Mouse (Mus musculus): ENCODE results near the gene Nup62. TPM values are rescaled to one million over a fixed set of nuclear protein-coding genes. Genes with fewer than 3 reads are reported as not detected.

The Nup62 gene
- polyA plus RNA-seq, 1 experiment: 59.4 TPM

DNA sequence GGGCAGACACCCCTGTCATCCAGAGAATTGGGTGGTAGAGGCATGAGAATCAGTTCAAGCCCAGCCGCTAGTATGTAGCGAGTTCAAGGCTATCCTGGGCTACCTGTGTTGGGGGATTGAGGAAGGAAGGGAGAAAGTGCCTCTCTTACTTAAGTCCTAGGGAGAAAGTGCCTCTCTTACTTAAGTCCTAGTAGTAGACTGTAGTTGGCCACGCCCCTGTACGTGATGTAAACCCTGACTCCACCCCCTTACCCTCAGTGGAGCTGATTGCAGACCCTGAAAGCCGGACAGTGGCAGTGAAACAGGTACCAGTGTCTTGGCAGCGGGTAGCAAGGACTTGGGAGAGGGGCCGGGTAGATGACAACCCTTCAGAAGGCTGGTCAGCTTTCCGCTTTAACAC lies 42.0 kb downstream of the Nup62 start:
- TF ChIP-seq GATA1 (IDR thresholded peaks at IDR 0.05; ENCODE audit: borderline replicate concordance, low read length) (no peak), FLI1 (IDR thresholded peaks at IDR 0.05; ENCODE audit: low read length) (no peak)
- Histone ChIP-seq H3K4me1 (peaks cover 83% of the 10 kb centered on the region), H3K36me3 (replicated peaks; ENCODE audit: low read length) (peaks cover 51% of the 10 kb centered on the region), H3K27me3 (replicated peaks) (no peaks in the 10 kb centered on the region), H3K9me3 (no peaks in the 10 kb centered on the region), H3K4me3 (replicated peaks) (peak overlapping the region; percentile 97)

DNA sequence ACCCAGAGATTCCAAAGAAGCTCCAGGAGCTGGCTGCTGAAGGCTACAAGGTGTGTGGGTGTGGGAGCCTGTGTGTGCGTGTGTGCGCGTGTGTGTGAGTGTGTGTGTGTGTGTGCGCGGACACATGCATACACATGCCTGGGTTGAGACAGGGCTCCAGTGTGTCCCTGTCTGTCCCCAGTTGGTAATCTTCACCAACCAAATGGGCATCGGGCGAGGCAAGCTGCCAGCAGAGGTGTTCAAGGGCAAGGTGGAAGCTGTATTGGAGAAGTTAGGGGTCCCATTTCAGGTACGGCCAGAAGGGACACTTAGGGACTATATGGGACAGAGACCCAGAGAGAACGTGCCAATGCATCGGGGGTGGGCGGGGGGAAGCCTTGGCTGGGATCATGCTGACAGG lies 44.0 kb downstream of the Nup62 start:
- H3K36me3 ChIP-seq (replicated peaks; ENCODE audit: low read length): peaks cover 60% of the 10 kb centered on the region
- H3K4me1 ChIP-seq: peaks cover 89% of the 10 kb centered on the region
- no peak for TF ChIP-seq FLI1 (IDR thresholded peaks at IDR 0.05; ENCODE audit: low read length)
- no peak for TF ChIP-seq GATA1 (IDR thresholded peaks at IDR 0.05; ENCODE audit: borderline replicate concordance, low read length)
- no peaks in the 10 kb centered on the region for H3K9me3 ChIP-seq
- H3K27me3 ChIP-seq (replicated peaks): no peaks in the 10 kb centered on the region
- H3K4me3 ChIP-seq (replicated peaks): no peak overlapping the region

DNA sequence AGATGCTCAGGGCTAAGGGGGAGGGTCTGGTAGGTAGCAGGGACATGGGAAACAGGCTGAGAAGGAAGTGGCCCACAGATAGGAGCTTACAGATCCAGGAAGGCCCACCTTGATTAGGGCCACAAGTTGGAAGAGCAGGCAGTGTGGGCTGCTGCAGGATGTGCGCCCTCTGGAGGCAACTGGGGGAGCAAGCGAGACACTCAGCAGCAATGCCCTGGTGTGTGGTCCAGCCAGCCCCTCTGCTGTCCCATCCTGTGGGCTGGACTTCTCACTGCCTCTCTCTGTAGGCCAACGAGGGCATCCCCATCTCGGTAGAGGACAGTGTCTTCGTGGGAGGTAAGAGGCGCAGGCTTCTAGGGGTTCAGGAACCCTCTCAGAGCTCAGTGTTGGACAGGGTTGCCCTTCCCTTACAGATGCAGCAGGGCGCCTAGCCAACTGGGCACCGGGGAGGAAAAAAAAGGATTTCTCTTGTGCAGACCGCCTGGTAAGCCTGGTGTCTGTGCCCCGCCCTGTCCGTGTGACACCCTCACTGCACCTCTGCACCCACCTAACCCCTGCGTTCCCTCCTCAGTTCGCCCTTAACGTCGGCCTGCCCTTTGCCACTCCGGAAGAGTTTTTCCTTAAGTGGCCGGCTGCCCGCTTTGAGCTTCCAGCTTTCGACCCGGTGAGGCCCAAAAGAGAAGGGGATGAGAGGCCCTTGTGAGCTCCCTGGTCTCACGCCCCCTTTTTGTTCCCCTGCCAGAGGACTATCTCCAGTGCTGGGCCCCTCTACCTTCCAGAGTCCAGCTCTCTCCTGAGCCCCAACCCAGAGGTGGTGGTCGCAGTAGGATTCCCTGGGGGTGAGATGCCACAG lies 44.9 kb downstream of the Nup62 start:
- H3K27me3 ChIP-seq (replicated peaks): no peaks in the 10 kb centered on the region
- H3K36me3 ChIP-seq (replicated peaks; ENCODE audit: low read length): peaks cover 69% of the 10 kb centered on the region
- peak overlapping the region; percentile 55 for H3K4me3 ChIP-seq (replicated peaks)
- H3K4me1 ChIP-seq: peaks cover 89% of the 10 kb centered on the region
- TF ChIP-seq GATA1 (IDR thresholded peaks at IDR 0.05; ENCODE audit: borderline replicate concordance, low read length) (no peak), FLI1 (IDR thresholded peaks at IDR 0.05; ENCODE audit: low read length) (no peak)
- no peaks in the 10 kb centered on the region for H3K9me3 ChIP-seq

DNA sequence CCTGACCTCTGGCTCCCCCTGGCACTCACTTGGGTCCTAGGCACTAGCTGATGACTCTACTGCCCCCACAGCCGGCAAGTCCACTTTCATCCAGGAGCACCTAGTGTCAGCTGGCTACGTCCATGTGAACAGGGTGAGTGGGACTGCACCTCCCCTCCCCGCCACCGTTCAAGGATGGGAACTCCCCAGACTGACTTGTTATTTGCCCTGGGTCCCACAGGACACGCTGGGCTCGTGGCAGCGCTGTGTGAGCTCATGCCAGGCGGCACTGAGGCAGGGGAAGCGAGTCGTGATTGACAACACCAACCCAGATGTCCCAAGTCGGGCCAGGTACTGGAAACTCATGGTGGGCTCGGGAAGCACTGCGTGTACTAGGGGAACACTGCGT lies 45.5 kb downstream of the Nup62 start:
- Histone ChIP-seq H3K27me3 (replicated peaks) (no peaks in the 10 kb centered on the region), H3K36me3 (replicated peaks; ENCODE audit: low read length) (peaks cover 75% of the 10 kb centered on the region), H3K4me3 (replicated peaks) (peak overlapping the region; percentile 35), H3K9me3 (no peaks in the 10 kb centered on the region), H3K4me1 (peaks cover 89% of the 10 kb centered on the region)
- TF ChIP-seq FLI1 (IDR thresholded peaks at IDR 0.05; ENCODE audit: low read length) (no peak), GATA1 (IDR thresholded peaks at IDR 0.05; ENCODE audit: borderline replicate concordance, low read length) (no peak)

DNA sequence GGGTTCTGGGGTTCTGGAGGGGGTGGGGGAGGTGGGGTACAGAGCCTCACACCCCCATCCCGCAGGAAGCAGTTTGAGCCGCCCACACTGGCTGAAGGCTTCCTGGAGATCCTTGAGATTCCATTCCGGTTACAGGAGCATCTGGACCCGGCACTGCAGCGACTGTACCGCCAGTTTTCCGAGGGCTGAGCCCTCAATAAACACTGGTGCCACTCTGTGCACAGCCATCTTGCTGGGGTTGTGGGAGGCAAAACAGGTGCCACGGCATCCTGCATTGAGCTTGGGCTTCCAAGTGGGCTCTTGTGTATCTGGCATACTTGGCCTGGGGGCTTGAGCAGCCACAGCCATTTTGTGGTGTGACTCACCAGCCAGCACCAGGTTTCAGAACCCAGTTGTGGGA lies 46.5 kb downstream of the Nup62 start:
- H3K36me3 ChIP-seq (replicated peaks; ENCODE audit: low read length): peaks cover 83% of the 10 kb centered on the region
- no peak for TF ChIP-seq GATA1 (IDR thresholded peaks at IDR 0.05; ENCODE audit: borderline replicate concordance, low read length)
- no peak for TF ChIP-seq FLI1 (IDR thresholded peaks at IDR 0.05; ENCODE audit: low read length)
- H3K4me3 ChIP-seq (replicated peaks): no peak overlapping the region
- peaks cover 93% of the 10 kb centered on the region for H3K4me1 ChIP-seq
- H3K9me3 ChIP-seq: no peaks in the 10 kb centered on the region
- no peaks in the 10 kb centered on the region for H3K27me3 ChIP-seq (replicated peaks)

DNA sequence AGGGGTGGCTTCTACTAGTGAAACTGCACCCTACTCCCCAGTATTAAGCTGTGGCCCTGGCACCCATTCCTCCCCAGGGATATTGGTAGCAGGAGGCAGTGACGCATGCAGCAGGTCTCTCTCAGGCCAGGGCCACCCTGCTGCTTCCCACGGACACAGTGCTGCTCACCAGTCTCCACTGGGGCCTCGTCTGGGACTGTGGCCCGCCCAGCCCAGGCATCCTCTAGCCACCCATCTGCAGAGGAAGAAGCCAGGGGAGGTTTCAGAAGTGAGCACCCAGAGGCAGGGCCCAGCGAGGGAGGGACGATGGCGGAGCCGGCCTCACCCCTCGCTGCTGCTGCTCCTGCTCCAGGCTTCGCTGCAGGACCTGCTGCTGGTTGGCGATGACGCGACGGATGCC lies 47.3 kb downstream of the Nup62 start:
- Histone ChIP-seq H3K36me3 (replicated peaks; ENCODE audit: low read length) (peaks cover 86% of the 10 kb centered on the region), H3K9me3 (no peaks in the 10 kb centered on the region), H3K4me3 (replicated peaks) (no peak overlapping the region), H3K4me1 (peaks cover 93% of the 10 kb centered on the region), H3K27me3 (replicated peaks) (no peaks in the 10 kb centered on the region)
- no peak for TF ChIP-seq FLI1 (IDR thresholded peaks at IDR 0.05; ENCODE audit: low read length)
- TF ChIP-seq GATA1 (IDR thresholded peaks at IDR 0.05; ENCODE audit: borderline replicate concordance, low read length): no peak

DNA sequence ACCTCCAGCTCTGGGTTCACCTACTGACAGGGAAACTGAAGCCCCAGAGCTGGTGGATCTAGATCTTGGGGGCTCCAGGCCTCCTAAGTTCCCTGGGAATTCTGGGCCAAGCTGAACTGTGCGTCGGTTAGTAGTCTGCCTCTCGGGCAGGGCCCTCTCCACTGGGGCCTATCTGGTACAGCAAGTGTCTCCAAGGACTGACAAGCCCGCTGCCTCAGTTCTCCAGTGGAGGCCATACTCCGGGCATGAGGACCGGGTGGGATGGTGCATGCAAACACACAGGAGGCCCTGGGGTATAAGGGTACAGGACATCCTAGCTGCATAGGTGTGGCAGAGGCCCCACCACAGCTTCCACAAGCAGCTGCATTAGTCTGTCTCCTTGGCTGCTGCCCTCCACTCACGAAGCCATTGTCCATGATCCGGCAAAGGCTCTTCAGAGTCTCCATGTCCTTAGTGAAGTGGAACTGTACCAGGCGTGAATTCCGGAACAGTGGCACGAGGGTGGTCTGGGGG lies 48.1 kb downstream of the Nup62 start:
- peaks cover 92% of the 10 kb centered on the region for H3K4me1 ChIP-seq

DNA sequence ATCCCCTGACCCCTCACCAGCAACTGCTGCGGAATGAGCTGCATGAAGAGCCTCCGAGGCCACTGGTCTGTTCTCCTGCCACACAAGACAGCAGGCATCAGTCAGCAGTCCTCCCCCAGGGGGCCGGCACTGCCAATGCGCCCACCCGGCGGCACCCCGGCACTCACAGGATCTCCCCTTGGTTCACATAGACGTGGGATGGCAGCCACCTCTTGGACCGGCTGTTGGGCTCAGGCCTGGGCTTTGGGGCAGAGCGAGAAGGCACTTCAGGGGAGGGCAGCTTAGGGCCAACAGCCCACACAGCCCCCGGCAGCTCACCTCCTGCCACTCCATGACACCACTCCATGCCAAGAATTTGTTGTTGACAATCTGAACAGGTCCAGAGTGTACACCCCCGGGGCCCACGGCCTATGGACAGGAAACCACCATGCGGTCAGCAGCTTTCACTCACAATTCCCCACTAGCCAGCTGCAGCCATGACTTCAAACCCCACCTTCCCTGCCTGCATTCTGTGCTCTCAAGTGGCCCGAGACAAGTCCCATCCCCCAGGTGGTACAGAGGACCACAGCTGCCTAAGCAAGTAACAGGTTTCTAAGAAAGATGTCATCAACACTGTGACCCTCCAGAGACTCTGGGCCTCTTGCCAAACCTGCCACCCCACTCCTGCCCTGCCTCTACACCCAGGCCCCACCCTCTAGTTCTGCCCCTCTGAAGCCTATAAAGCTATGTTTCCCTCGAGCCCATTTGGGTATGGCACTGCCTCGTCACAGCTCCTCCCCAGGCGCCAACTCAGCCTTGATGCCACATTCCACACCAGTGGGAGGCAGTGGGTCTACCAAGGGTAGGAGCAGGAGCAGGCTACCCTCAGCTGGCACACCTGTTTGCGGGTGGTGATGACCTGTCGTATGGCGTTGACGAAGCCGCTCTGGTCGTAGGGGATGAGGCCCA lies 49.0 kb downstream of the Nup62 start:
- TF ChIP-seq GATA1 (IDR thresholded peaks at IDR 0.05; ENCODE audit: borderline replicate concordance, low read length) (no peak), FLI1 (IDR thresholded peaks at IDR 0.05; ENCODE audit: low read length) (no peak)
- peaks cover 76% of the 10 kb centered on the region for H3K36me3 ChIP-seq (replicated peaks; ENCODE audit: low read length)
- H3K9me3 ChIP-seq: no peaks in the 10 kb centered on the region
- peaks cover 86% of the 10 kb centered on the region for H3K4me1 ChIP-seq
- peak overlapping the region; percentile 81 for H3K4me3 ChIP-seq (replicated peaks)
- no peaks in the 10 kb centered on the region for H3K27me3 ChIP-seq (replicated peaks)

More for the DNA sequence above, 48.1 kb downstream of the Nup62 start:
- Histone ChIP-seq H3K9me3 (no peaks in the 10 kb centered on the region), H3K36me3 (replicated peaks; ENCODE audit: low read length) (peaks cover 82% of the 10 kb centered on the region), H3K27me3 (replicated peaks) (no peaks in the 10 kb centered on the region), H3K4me3 (replicated peaks) (no peak overlapping the region)
- no peak for TF ChIP-seq GATA1 (IDR thresholded peaks at IDR 0.05; ENCODE audit: borderline replicate concordance, low read length)
- TF ChIP-seq FLI1 (IDR thresholded peaks at IDR 0.05; ENCODE audit: low read length): no peak

DNA sequence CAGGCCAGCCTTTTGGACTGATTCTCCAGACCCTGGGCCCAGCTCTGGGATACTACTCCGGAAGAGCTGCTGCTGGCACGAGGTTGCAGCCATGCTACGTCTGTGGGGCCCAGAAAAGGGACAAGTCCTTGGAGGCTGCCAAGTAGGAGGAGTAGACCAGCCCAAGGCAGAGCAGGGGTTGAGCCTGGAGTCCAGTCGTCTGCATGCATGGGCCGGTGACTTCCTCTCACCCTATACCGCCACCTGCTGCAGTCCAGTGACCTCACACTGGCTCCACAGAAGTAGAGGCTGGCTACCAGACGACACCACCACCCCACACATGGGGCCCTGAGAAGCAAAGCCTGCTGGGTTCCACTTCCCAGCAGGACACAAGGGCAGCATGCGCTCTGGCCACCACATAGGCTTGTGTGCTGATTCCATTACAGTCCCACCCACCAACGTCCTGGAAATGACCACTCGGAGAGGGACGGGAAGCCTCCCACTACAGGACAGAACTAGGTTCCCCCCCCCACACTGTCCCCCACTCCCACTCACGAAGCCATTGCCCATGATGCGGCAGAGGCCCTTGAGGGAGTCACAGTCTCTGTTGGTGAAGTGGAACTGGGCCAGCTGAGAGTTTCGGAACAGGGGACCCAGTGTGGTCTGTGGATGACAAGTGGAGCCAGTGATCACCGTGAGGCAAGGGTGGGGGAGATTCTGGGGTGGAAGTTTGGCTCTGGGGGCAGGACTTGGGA lies 50.6 kb downstream of the Nup62 start:
- Histone ChIP-seq H3K4me3 (replicated peaks) (peak overlapping the region; percentile 88), H3K4me1 (peaks cover 80% of the 10 kb centered on the region), H3K9me3 (no peaks in the 10 kb centered on the region), H3K36me3 (replicated peaks; ENCODE audit: low read length) (peaks cover 61% of the 10 kb centered on the region), H3K27me3 (replicated peaks) (no peaks in the 10 kb centered on the region)
- TF ChIP-seq FLI1 (IDR thresholded peaks at IDR 0.05; ENCODE audit: low read length) (no peak), GATA1 (IDR thresholded peaks at IDR 0.05; ENCODE audit: borderline replicate concordance, low read length) (no peak)
